8 mouse cellular contexts compared by ENCODE assay signal in genomic region chr4:128924841-128925606, GRCm38 (mm10). TPM values are rescaled to one million over a fixed set of nuclear protein-coding genes. Genes with fewer than 3 reads are reported as not detected.
DNase-seq lines count a peak whose midpoint lies in the region; ATAC-seq and TF ChIP-seq lines count a peak whose summit lies in the region.

No protein-coding gene starts in this region.

- in situ Hi-C loops in CH12.LX (cut with MboI; ENCODE audit: low pct_ligation_motif_present, low pct_unique_long_range_greater_than_20kb, low sequenced_read_pairs): no loop called here

- TF ChIP-seq CTCF in CH12.LX (conservative IDR thresholded peaks at IDR 0.05 in 1 of 2, IDR thresholded peaks at IDR 0.05 in 1 of 2; ENCODE audit: low read depth in 2 of 2, low read length in 2 of 2): peak in 1 of 2 experiments; percentile 59; a peak in 2 of 4 replicates

- peak; percentile 89 for ATAC-seq in forebrain, embryonic 15.5 days (replicated peaks)
- ATAC-seq in neural tube, embryonic 14.5 days (ENCODE audit: low read depth): peak; percentile 88

- no peak overlapping the region for H3K9ac ChIP-seq in CH12.LX (ENCODE audit: insufficient read depth, low read depth)
- H3K9ac ChIP-seq in forebrain, embryonic 15.5 days (replicated peaks): peak overlapping the region; percentile 54
- peak overlapping the region; percentile 47 for H3K9ac ChIP-seq in neural tube, embryonic 14.5 days (replicated peaks; ENCODE audit: low read depth, low read length)

- no peak; the same call in none of the 2 replicates for TF ChIP-seq RAD21 in CH12.LX (IDR thresholded peaks at IDR 0.05; ENCODE audit: low read depth, low read length)

- dilution Hi-C loops in CH12.LX (cut with MboI; ENCODE audit: extremely low pct_ligation_motif_present, extremely low pct_unique_long_range_greater_than_20kb, low sequenced_read_pairs): no loop called here

- TF ChIP-seq POLR2A in CH12.LX (IDR thresholded peaks at IDR 0.05; ENCODE audit: low read depth, low read length): 0 out of 2 replicates have a peak, but pooled peaks have one; percentile 29

- peaks cover 0 to 2% of the 10 kb centered on the region in 2 experiments; a peak in 1 of 4 replicates for H3K4me1 ChIP-seq in CH12.LX (ENCODE audit: control insufficient read depth in 1 of 2, insufficient read depth in 2 of 2)
- peaks cover 10% of the 10 kb centered on the region for H3K4me1 ChIP-seq in forebrain, embryonic 15.5 days
- no peaks in the 10 kb centered on the region; the same call in 1 of the 2 replicates for H3K4me1 ChIP-seq in neural tube, embryonic 14.5 days (ENCODE audit: control insufficient read depth, insufficient read depth, low read length)

- peaks cover 37% of the 10 kb centered on the region for H3K27me3 ChIP-seq in CH12.LX (replicated peaks)
- H3K27me3 ChIP-seq in forebrain, embryonic 15.5 days: peaks cover 9% of the 10 kb centered on the region; the same call in 1 of the 2 replicates
- H3K27me3 ChIP-seq in neural tube, embryonic 14.5 days (ENCODE audit: control insufficient read depth, insufficient read depth, low read length): no peaks in the 10 kb centered on the region

- peak overlapping the region in 1 of 3 experiments; percentile 32 for H3K4me3 ChIP-seq in CH12.LX (replicated peaks in 1 of 3; ENCODE audit: low read depth in 2 of 3, low read length in 2 of 3, poor library complexity in 1 of 3)
- H3K4me3 ChIP-seq in forebrain, embryonic 15.5 days: peak overlapping the region; percentile 43
- H3K4me3 ChIP-seq in neural tube, embryonic 14.5 days (ENCODE audit: low read depth, low read length): peak overlapping the region; percentile 34

- TF ChIP-seq EP300 in CH12.LX (IDR thresholded peaks at IDR 0.05; ENCODE audit: low read length): no peak

- H3K27ac ChIP-seq in CH12.LX (ENCODE audit: insufficient read depth, low read depth): no peak overlapping the region
- H3K27ac ChIP-seq in forebrain, embryonic 15.5 days (replicated peaks): peak overlapping the region; percentile 43; the same call in 1 of the 2 replicates
- H3K27ac ChIP-seq in neural tube, embryonic 14.5 days (ENCODE audit: low read depth, low read length): peak overlapping the region; percentile 36

- intact Hi-C loops in heart, postnatal 25 days (cut with DNase I): loop anchor here (5.0 kb wide), 1 partner anchor 157 kb away; no protein-coding TSS in a partner anchor

- no peaks in the 10 kb centered on the region for H3K79me2 ChIP-seq in CH12.LX (replicated peaks; ENCODE audit: control insufficient read depth, extremely low read depth, insufficient read depth, poor library complexity, severe bottlenecking)

- H3K9me3 ChIP-seq in CH12.LX (replicated peaks; ENCODE audit: low read length): no peaks in the 10 kb centered on the region
- H3K9me3 ChIP-seq in forebrain, embryonic 15.5 days: no peaks in the 10 kb centered on the region
- H3K9me3 ChIP-seq in neural tube, embryonic 14.5 days (ENCODE audit: control insufficient read depth, low read length): no peaks in the 10 kb centered on the region

- peak; percentile 29 for DNase-seq in CH12.LX (ENCODE audit: extremely low read depth)
- peak; percentile 31 for DNase-seq in c-Kit-positive CD71-positive TER-119-positive erythroid progenitor cells, embryonic 14.5 days (ENCODE audit: low spot score)
- DNase-seq in heart, postnatal 25 days (ENCODE audit: low spot score): peak; percentile 53
- peak; percentile 80 to 91 for DNase-seq in layer of hippocampus, adult 18-20 months (ENCODE audit: low spot score in 2 of 2)
- DNase-seq in lung, adult 18-20 months: peak; percentile 75 to 81
- DNase-seq in thymus, adult 18-20 months: peak; percentile 31 to 42

- peak overlapping the region; percentile 10; the same call in 1 of the 2 replicates for H3K4me2 ChIP-seq in CH12.LX (ENCODE audit: insufficient read depth, low read depth, poor library complexity, severe bottlenecking)
- peak overlapping the region; percentile 82 for H3K4me2 ChIP-seq in forebrain, embryonic 15.5 days (replicated peaks)
- peak overlapping the region; percentile 74 for H3K4me2 ChIP-seq in neural tube, embryonic 14.5 days (ENCODE audit: low read depth, low read length)

- WGBS in forebrain, embryonic 15.5 days: 14% methylated on average over 36 of the region's 36 CpGs
- WGBS in neural tube, embryonic 14.5 days: 14% methylated on average over 36 of the region's 36 CpGs

- no peaks in the 10 kb centered on the region for H3K36me3 ChIP-seq in CH12.LX (replicated peaks in 1 of 2; ENCODE audit: control insufficient read depth in 1 of 2, insufficient read depth in 1 of 2, low read length in 1 of 2)
- no peaks in the 10 kb centered on the region for H3K36me3 ChIP-seq in forebrain, embryonic 15.5 days
- H3K36me3 ChIP-seq in neural tube, embryonic 14.5 days (ENCODE audit: control insufficient read depth, insufficient read depth, low read length): no peaks in the 10 kb centered on the region

TF ChIP-seq in CH12.LX, 34 proteins besides CTCF, POLR2A, EP300 and RAD21:
- TF ChIP-seq MYC (IDR thresholded peaks at IDR 0.05; ENCODE audit: low read depth, low read length) (peak; percentile 38; the same call in 1 of the 2 replicates), PAX5 (IDR thresholded peaks at IDR 0.05; ENCODE audit: low read length) (no peak), MAX (IDR thresholded peaks at IDR 0.05; ENCODE audit: low read length) (peak; percentile 75; the same call in 1 of the 2 replicates), ELF1 (IDR thresholded peaks at IDR 0.05; ENCODE audit: low read depth, low read length) (peak; percentile 58), MAZ (IDR thresholded peaks at IDR 0.05; ENCODE audit: low read depth, low read length) (0 out of 2 replicates have a peak, but pooled peaks have one; percentile 18), NELFE (IDR thresholded peaks at IDR 0.05; ENCODE audit: low read depth, low read length) (peak; percentile 30; the same call in 1 of the 2 replicates), MAFK (IDR thresholded peaks at IDR 0.05; ENCODE audit: insufficient replicate concordance, low read length) (no peak), IRF4 (IDR thresholded peaks at IDR 0.05; ENCODE audit: low read depth, low read length) (no peak), CHD2 (IDR thresholded peaks at IDR 0.05; ENCODE audit: low read length) (peak; percentile 46; the same call in 1 of the 2 replicates), HCFC1 (IDR thresholded peaks at IDR 0.05; ENCODE audit: low read depth, low read length) (peak; percentile 65), TCF12 (IDR thresholded peaks at IDR 0.05; ENCODE audit: low read depth, low read length) (peak; percentile 43; the same call in 1 of the 2 replicates), SMC3 (IDR thresholded peaks at IDR 0.05; ENCODE audit: low read depth, low read length) (peak; percentile 24)
TF ChIP-seq in CH12.LX: peak in this region for 9.

RNA-seq across cellular contexts. Expression of gene Azin2, which starts 37.2 kb away (rescaled TPM):
- total RNA-seq in CH12.LX (2012; rRNA removed) (0.63 and 1.7 TPM in 2 replicates), CH12.LX (2014; rRNA removed) (0.58 and 0.91 TPM in 2 replicates)
- 2.1 and 2.4 TPM in 2 replicates for polyA plus RNA-seq in CH12.LX (2012; ENCODE audit: insufficient read length, low read depth)
- polyA plus RNA-seq in forebrain, embryonic 15.5 days (2015; fragmentation: Nextera tagmentation; extraction: Ambion mirVana): 12.3 and 13.7 TPM in 2 replicates
- total RNA-seq in heart, postnatal 25 days (2021): 1 to 10 TPM; 2.1 to 3.2 TPM
- total RNA-seq in layer of hippocampus, adult 18-20 months (2021): 10 to 100 TPM; 38.9 to 41.7 TPM
- 19.5 and 19.9 TPM in 2 replicates for polyA plus RNA-seq in neural tube, embryonic 14.5 days (2014; fragmentation: Nextera tagmentation; extraction: Ambion mirVana)

RNA-seq across cellular contexts. Expression of gene Trim62, which starts 41.6 kb away (rescaled TPM):
- total RNA-seq in CH12.LX (2012; rRNA removed): 0.98 and 1.1 TPM in 2 replicates
- 0.40 and 0.46 TPM in 2 replicates for total RNA-seq in CH12.LX (2014; rRNA removed)
- 1.8 and 2.7 TPM in 2 replicates for polyA plus RNA-seq in CH12.LX (2012; ENCODE audit: insufficient read length, low read depth)
- 9.5 and 10.5 TPM in 2 replicates for polyA plus RNA-seq in forebrain, embryonic 15.5 days (2015; fragmentation: Nextera tagmentation; extraction: Ambion mirVana)
- total RNA-seq in heart, postnatal 25 days (2021): 1 to 10 TPM; 1.2 to 1.7 TPM
- total RNA-seq in layer of hippocampus, adult 18-20 months (2021): 10 to 100 TPM; 14.8 to 15.6 TPM
- 28.8 and 31.1 TPM in 2 replicates for polyA plus RNA-seq in neural tube, embryonic 14.5 days (2014; fragmentation: Nextera tagmentation; extraction: Ambion mirVana)

Comparison
In these comparisons a context has a peak if more than half of its experiments do, and no peak if none do; other contexts are left out.
1. DNase-seq: peak in every context shown above with its lines; median percentile 86 in layer of hippocampus, adult 18-20 months; 78 in lung, adult 18-20 months; 53 in heart, postnatal 25 days; 36 in thymus, adult 18-20 months; 31 in c-Kit-positive CD71-positive TER-119-positive erythroid progenitor cells, embryonic 14.5 days; 29 in CH12.LX.
2. H3K4me2 ChIP-seq: peak in every context shown above with its lines; median percentile 82 in forebrain, embryonic 15.5 days; 74 in neural tube, embryonic 14.5 days; 10 in CH12.LX.
3. RNA of gene Azin2, which starts 37.2 kb away (total RNA-seq): 38.9 to 41.7 TPM in layer of hippocampus, adult 18-20 months; 2.1 to 3.2 TPM in heart, postnatal 25 days and 0.58 to 1.7 TPM in CH12.LX; every median in the first group is over 4 times any median in the second.
4. RNA of gene Trim62, which starts 41.6 kb away (total RNA-seq): 14.8 to 15.6 TPM in layer of hippocampus, adult 18-20 months; 1.2 to 1.7 TPM in heart, postnatal 25 days and 0.40 to 1.1 TPM in CH12.LX; every median in the first group is over 4 times any median in the second.